Mouse (Mus musculus): ENCODE results near the gene Dmac2. TPM values are rescaled to one million over a fixed set of nuclear protein-coding genes. Genes with fewer than 3 reads are reported as not detected.

Gene Dmac2
- polyA plus RNA-seq, 1 experiment from 2014 or later = 29.9 TPM

DNA sequence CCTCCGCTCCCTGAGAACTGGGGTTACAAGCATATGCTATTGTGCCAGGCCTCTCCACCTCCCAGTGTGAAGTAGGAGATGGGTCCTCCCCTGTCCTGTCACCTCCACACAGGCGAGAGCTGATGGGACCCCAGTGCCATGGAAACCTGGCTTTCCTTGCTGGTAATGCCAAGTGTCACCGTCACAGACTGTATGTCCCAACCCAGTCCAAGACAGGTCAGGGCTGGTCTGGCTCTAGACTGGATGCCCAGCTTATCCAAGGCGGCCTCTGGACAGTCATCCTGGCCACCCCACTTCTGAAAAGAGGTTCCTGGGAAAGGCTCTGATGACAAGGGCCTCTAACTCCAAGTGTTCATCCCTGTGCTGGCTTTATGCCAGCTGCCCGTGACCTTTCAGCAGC, 17.9 kb downstream of the Dmac2 start:
- H3K9ac ChIP-seq (ENCODE audit: low read length) = no peak overlapping the region
- no peaks in the 10 kb centered on the region for H3K9me3 ChIP-seq (replicated peaks; ENCODE audit: control insufficient read depth, low read length)
- H3K4me3 ChIP-seq (ENCODE audit: low read depth, low read length) = no peak overlapping the region
- H3K4me1 ChIP-seq (ENCODE audit: control insufficient read depth, insufficient read depth, low read length) = no peaks in the 10 kb centered on the region
- H3K4me2 ChIP-seq (ENCODE audit: low read length) = no peak overlapping the region
- H3K27me3 ChIP-seq (replicated peaks; ENCODE audit: control insufficient read depth, insufficient read depth, low read length) = no peaks in the 10 kb centered on the region
- ATAC-seq (no peak), DNase-seq (ENCODE audit: low spot score) (no peak)
- H3K36me3 ChIP-seq (ENCODE audit: control insufficient read depth, insufficient read depth, low read length) = peaks cover 38% of the 10 kb centered on the region
- no peak overlapping the region for H3K27ac ChIP-seq (ENCODE audit: low read depth, low read length)
- 90% methylated on average over 5 of the region's 5 CpGs for WGBS

DNA sequence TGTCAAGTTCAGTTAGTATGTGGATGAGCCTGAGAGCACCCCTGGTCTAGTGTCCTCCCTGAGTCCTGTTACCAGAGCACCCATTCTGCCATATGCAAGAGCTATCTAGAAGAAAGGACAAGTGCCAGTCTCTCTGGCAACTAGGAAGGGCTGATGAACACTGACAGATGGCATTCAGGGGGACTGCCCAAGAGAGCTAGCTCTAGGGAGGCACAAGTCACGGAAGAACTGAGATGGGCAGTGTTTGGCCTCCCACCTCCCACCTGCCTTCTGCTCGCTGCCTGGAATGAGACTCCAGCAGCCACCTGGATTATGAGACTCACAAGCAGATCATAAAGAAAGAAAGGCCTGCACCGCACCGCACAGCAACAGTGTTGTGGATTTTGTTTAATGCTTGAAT, 20.5 kb downstream of the Dmac2 start:
- Histone ChIP-seq H3K27ac (ENCODE audit: low read depth, low read length) (no peak overlapping the region), H3K4me2 (ENCODE audit: low read length) (no peak overlapping the region), H3K36me3 (ENCODE audit: control insufficient read depth, insufficient read depth, low read length) (0 out of 2 replicates have a peak, but pooled peaks cover 23% of the 10 kb centered on the region), H3K27me3 (replicated peaks; ENCODE audit: control insufficient read depth, insufficient read depth, low read length) (no peaks in the 10 kb centered on the region), H3K4me1 (ENCODE audit: control insufficient read depth, insufficient read depth, low read length) (no peaks in the 10 kb centered on the region), H3K9ac (ENCODE audit: low read length) (no peak overlapping the region), H3K9me3 (replicated peaks; ENCODE audit: control insufficient read depth, low read length) (no peaks in the 10 kb centered on the region), H3K4me3 (ENCODE audit: low read depth, low read length) (no peak overlapping the region)
- 87% methylated on average over 4 of the region's 4 CpGs for WGBS
- ATAC-seq (no peak), DNase-seq (ENCODE audit: low spot score) (peak; percentile 17)

DNA sequence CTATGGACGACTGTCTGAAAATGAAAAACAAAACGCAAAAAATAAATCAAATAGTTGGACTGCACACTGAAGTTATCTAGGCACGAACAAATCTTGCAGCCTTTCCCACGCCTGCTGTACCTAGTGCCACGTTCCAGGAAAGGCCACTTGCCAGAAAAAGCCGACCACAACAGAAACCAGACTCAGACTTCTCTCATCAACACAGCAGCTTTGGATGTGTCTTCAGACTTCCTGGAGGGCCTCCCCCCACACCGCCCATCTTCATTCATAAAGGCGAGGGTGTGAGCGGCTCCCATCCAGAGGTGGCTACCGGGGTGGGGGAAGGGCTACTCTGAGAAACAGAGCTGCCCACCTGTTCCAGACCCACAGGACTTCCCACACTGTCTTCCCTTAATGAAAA, 24.9 kb downstream of the Dmac2 start:
- H3K4me3 ChIP-seq (ENCODE audit: low read depth, low read length) = no peak overlapping the region
- no peak for ATAC-seq
- no peak for DNase-seq (ENCODE audit: low spot score)
- H3K4me2 ChIP-seq (ENCODE audit: low read length) = no peak overlapping the region
- H3K4me1 ChIP-seq (ENCODE audit: control insufficient read depth, insufficient read depth, low read length) = no peaks in the 10 kb centered on the region
- WGBS = 75% methylated on average over 10 of the region's 10 CpGs
- H3K9ac ChIP-seq (ENCODE audit: low read length) = no peak overlapping the region
- H3K9me3 ChIP-seq (replicated peaks; ENCODE audit: control insufficient read depth, low read length) = no peaks in the 10 kb centered on the region
- H3K27me3 ChIP-seq (replicated peaks; ENCODE audit: control insufficient read depth, insufficient read depth, low read length) = no peaks in the 10 kb centered on the region
- H3K27ac ChIP-seq (ENCODE audit: low read depth, low read length) = no peak overlapping the region
- H3K36me3 ChIP-seq (ENCODE audit: control insufficient read depth, insufficient read depth, low read length) = 0 out of 2 replicates have a peak, but pooled peaks cover 3% of the 10 kb centered on the region

DNA sequence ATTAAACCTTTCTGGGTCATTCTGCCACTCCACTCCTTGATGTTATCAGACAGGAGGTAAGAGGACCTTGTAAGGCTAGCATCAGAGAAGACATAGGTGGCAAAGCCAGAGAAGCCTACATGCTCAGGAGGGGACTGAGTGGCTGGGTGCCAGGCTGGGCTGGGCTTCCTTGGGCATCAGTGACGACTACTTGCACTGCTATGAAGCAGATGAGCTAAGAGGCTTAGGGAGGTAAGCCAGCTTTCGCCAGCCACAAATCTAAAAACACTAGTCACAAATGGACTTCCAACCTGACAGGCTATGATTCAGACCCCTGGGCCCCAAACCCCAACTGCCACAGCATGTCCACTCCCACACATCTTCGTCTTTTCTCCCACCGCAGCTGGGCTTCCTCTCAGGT, 25.4 kb downstream of the Dmac2 start:
- Histone ChIP-seq H3K9ac (ENCODE audit: low read length) (no peak overlapping the region), H3K27me3 (replicated peaks; ENCODE audit: control insufficient read depth, insufficient read depth, low read length) (no peaks in the 10 kb centered on the region), H3K4me2 (ENCODE audit: low read length) (no peak overlapping the region), H3K9me3 (replicated peaks; ENCODE audit: control insufficient read depth, low read length) (no peaks in the 10 kb centered on the region), H3K4me1 (ENCODE audit: control insufficient read depth, insufficient read depth, low read length) (no peaks in the 10 kb centered on the region), H3K27ac (ENCODE audit: low read depth, low read length) (no peak overlapping the region), H3K4me3 (ENCODE audit: low read depth, low read length) (no peak overlapping the region), H3K36me3 (ENCODE audit: control insufficient read depth, insufficient read depth, low read length) (0 out of 2 replicates have a peak, but pooled peaks cover 3% of the 10 kb centered on the region)
- ATAC-seq (no peak), DNase-seq (ENCODE audit: low spot score) (no peak)
- 78% methylated on average over 4 of the region's 4 CpGs for WGBS

DNA sequence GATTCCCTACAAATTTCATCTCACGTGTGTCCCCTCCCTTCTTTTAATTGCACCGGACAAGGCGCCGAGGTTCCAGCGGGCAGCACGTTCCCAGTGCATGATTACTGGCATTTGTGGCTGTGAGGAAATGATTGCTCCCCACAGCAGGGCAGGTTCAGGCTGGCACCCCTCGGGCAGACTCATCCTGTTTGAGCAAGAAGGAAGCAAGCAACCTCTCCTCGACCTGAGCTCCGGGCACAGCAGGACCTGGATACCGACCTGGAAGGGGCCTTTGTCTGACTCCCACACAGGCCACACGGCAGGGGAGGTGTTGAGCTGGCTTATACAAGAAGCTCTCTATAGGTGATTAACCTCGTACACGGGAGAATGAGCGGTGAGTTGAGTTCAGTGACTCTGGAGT, 25.9 kb downstream of the Dmac2 start:
- Histone ChIP-seq H3K36me3 (ENCODE audit: control insufficient read depth, insufficient read depth, low read length) (no peaks in the 10 kb centered on the region), H3K4me1 (ENCODE audit: control insufficient read depth, insufficient read depth, low read length) (no peaks in the 10 kb centered on the region), H3K9me3 (replicated peaks; ENCODE audit: control insufficient read depth, low read length) (no peaks in the 10 kb centered on the region), H3K27me3 (replicated peaks; ENCODE audit: control insufficient read depth, insufficient read depth, low read length) (no peaks in the 10 kb centered on the region), H3K4me3 (ENCODE audit: low read depth, low read length) (no peak overlapping the region), H3K27ac (ENCODE audit: low read depth, low read length) (no peak overlapping the region), H3K9ac (ENCODE audit: low read length) (no peak overlapping the region), H3K4me2 (ENCODE audit: low read length) (no peak overlapping the region)
- 34% methylated on average over 14 of the region's 14 CpGs for WGBS
- ATAC-seq (no peak), DNase-seq (ENCODE audit: low spot score) (no peak)

DNA sequence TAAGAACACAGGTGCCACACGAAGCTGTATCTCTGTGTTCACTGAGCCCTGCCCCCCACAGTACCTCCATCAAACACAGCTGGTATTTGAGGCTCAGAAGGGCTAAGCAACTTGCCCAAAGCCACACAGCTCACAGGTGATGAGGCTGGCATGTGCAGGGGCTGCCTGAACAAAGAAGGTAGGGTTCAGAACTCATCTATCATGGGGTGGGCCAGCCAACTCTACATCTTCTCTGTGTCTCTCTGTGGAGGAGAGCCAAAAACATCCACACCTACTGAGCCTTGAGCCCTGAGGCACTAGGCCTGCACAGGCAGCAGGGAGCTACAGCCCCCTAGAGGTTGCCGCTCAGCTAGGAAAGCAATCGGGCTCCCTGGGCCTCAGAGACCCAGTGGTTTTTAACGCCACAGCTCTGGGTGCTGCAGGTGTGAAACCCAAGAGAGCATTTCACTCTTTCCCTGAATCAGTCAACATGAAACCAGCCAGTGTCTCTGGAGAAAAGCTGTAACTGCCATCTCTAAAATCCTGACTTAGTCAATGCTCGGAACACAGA, 28.4 kb downstream of the Dmac2 start:
- Histone ChIP-seq H3K9ac (ENCODE audit: low read length) (no peak overlapping the region), H3K4me3 (ENCODE audit: low read depth, low read length) (no peak overlapping the region), H3K4me2 (ENCODE audit: low read length) (no peak overlapping the region), H3K9me3 (replicated peaks; ENCODE audit: control insufficient read depth, low read length) (no peaks in the 10 kb centered on the region), H3K36me3 (ENCODE audit: control insufficient read depth, insufficient read depth, low read length) (no peaks in the 10 kb centered on the region), H3K4me1 (ENCODE audit: control insufficient read depth, insufficient read depth, low read length) (no peaks in the 10 kb centered on the region), H3K27me3 (replicated peaks; ENCODE audit: control insufficient read depth, insufficient read depth, low read length) (no peaks in the 10 kb centered on the region), H3K27ac (ENCODE audit: low read depth, low read length) (no peak overlapping the region)
- ATAC-seq (no peak), DNase-seq (ENCODE audit: low spot score) (no peak)
- WGBS = 60% methylated on average over 5 of the region's 5 CpGs

DNA sequence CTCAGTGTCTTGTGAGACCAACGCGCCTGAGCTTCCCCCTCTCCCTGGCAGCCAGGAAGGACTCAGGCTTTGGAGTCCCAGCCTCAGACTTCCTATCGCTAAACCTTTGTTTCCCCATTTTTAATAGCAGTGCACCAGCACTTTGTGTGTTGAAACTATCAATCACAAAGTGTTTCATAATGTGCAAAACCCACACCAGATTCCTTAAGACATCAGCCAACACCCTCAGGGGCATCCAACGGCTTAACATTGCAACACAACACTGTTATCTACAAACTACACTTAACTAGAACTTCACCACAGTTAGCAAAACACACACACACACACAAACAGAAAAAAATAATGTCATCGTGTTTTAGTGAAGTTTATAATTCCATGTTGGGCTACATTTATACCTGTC, 30.6 kb downstream of the Dmac2 start:
- Histone ChIP-seq H3K27me3 (replicated peaks; ENCODE audit: control insufficient read depth, insufficient read depth, low read length) (no peaks in the 10 kb centered on the region), H3K4me2 (ENCODE audit: low read length) (no peak overlapping the region), H3K36me3 (ENCODE audit: control insufficient read depth, insufficient read depth, low read length) (no peaks in the 10 kb centered on the region), H3K27ac (ENCODE audit: low read depth, low read length) (no peak overlapping the region), H3K9me3 (replicated peaks; ENCODE audit: control insufficient read depth, low read length) (no peaks in the 10 kb centered on the region), H3K9ac (ENCODE audit: low read length) (no peak overlapping the region), H3K4me3 (ENCODE audit: low read depth, low read length) (no peak overlapping the region), H3K4me1 (ENCODE audit: control insufficient read depth, insufficient read depth, low read length) (no peaks in the 10 kb centered on the region)
- DNase-seq (ENCODE audit: low spot score) (no peak), ATAC-seq (no peak)
- 91% methylated on average over 5 of the region's 5 CpGs for WGBS

DNA sequence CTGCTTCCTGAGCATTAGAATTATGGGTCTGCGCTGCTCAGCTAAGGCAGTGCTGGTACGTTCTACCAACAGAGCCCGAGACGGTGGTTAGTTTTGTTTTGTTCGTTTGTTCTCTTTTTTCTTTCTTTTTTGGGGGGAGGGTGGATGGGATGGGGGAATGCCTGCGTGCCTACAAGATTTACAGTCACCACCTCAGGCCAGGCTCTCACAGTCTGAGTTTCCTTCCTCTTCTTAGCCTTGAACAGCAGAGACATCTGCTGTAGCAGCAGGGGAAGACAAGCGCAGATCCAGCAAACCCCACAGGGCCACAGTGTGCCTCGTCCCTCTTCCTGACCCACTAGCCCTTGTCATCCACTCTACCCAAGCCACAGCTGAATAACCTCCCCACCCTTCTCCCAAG, 32.1 kb downstream of the Dmac2 start:
- no peaks in the 10 kb centered on the region for H3K9me3 ChIP-seq (replicated peaks; ENCODE audit: control insufficient read depth, low read length)
- no peaks in the 10 kb centered on the region for H3K4me1 ChIP-seq (ENCODE audit: control insufficient read depth, insufficient read depth, low read length)
- no peak overlapping the region for H3K9ac ChIP-seq (ENCODE audit: low read length)
- H3K4me3 ChIP-seq (ENCODE audit: low read depth, low read length) = no peak overlapping the region
- H3K27me3 ChIP-seq (replicated peaks; ENCODE audit: control insufficient read depth, insufficient read depth, low read length) = no peaks in the 10 kb centered on the region
- 90% methylated on average over 8 of the region's 8 CpGs for WGBS
- DNase-seq (ENCODE audit: low spot score) (no peak), ATAC-seq (no peak)
- H3K27ac ChIP-seq (ENCODE audit: low read depth, low read length) = no peak overlapping the region
- H3K4me2 ChIP-seq (ENCODE audit: low read length) = no peak overlapping the region
- H3K36me3 ChIP-seq (ENCODE audit: control insufficient read depth, insufficient read depth, low read length) = no peaks in the 10 kb centered on the region

DNA sequence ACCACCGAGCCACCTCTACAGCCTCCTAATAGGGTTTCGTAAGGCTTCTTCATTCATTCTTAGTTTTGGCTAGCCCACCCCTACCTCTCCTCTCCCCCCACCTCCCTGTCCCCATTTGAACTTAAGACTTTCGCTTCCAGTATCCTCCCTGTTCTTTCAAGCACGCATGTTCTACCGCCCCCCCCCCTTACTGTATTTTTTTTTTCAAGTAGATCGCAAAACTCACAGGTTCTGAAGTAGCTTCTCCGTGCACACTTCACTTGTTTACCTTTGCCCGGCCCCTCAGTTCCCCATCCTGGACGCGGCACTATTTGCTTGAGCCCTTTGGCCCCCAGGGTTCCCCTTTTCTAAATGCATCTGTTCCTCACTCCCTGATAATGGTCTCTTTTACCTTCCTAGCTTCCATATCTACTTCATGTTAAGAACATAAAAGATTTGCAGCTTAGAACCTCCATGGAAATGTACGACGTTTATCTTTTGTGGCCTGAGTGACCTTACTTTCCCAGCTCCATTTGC, 33.1 kb downstream of the Dmac2 start:
- Histone ChIP-seq H3K27me3 (replicated peaks; ENCODE audit: control insufficient read depth, insufficient read depth, low read length) (no peaks in the 10 kb centered on the region), H3K4me3 (ENCODE audit: low read depth, low read length) (no peak overlapping the region), H3K36me3 (ENCODE audit: control insufficient read depth, insufficient read depth, low read length) (no peaks in the 10 kb centered on the region), H3K9me3 (replicated peaks; ENCODE audit: control insufficient read depth, low read length) (no peaks in the 10 kb centered on the region), H3K9ac (ENCODE audit: low read length) (no peak overlapping the region), H3K27ac (ENCODE audit: low read depth, low read length) (no peak overlapping the region), H3K4me2 (ENCODE audit: low read length) (no peak overlapping the region), H3K4me1 (ENCODE audit: control insufficient read depth, insufficient read depth, low read length) (no peaks in the 10 kb centered on the region)
- DNase-seq (ENCODE audit: low spot score) (no peak), ATAC-seq (no peak)
- WGBS = 93% methylated on average over 12 of the region's 12 CpGs
